Mouse (Mus musculus) forebrain, embryonic 16.5 days (tissue): ENCODE results near the gene Dda1. TPM values are rescaled to one million over a fixed set of nuclear protein-coding genes. Genes with fewer than 3 reads are reported as not detected.
"Not testable (repeated sequence)": the region's sequence is repeated elsewhere in the genome, so short reads cannot be mapped to it uniquely, and the experiment has no call there.

Experiments used
- ATAC-seq: fragments of 200-750 bp; cut with Nextera tagmentation; 2 replicates; pipeline ENCODE4 v1.8.0; 2017; ENCODE audit warnings: mild to moderate bottlenecking, moderate library complexity
- H3K27ac ChIP-seq: fragments of 300-500 bp; sonication (generic); 2 replicates; pipeline ENCODE4 v1.5.1; 2014; ENCODE audit warnings: low read length, control low read depth
- H3K27me3 ChIP-seq: fragments of 300-500 bp; sonication (generic); replicated peaks from 2 replicates; pipeline ENCODE4 v1.6.1; 2014; ENCODE audit warnings: low read length; ENCODE audit not compliant: control insufficient read depth, insufficient read depth
- H3K36me3 ChIP-seq: fragments of 300-500 bp; sonication (generic); 2 replicates; pipeline ENCODE4 v1.6.1; 2014; ENCODE audit not compliant: control insufficient read depth, insufficient read depth
- H3K4me1 ChIP-seq: fragments of 300-500 bp; sonication (generic); replicated peaks from 2 replicates; pipeline ENCODE4 v1.6.1; 2014; ENCODE audit warnings: low read length; ENCODE audit not compliant: control insufficient read depth, insufficient read depth
- H3K4me2 ChIP-seq: fragments of 300-500 bp; sonication (generic); 2 replicates; pipeline ENCODE4 v1.6.1; 2014; ENCODE audit warnings: mild to moderate bottlenecking, low read length, control low read depth
- H3K4me3 ChIP-seq: fragments of 300-500 bp; sonication (generic); replicated peaks from 2 replicates; pipeline ENCODE4 v1.5.1; 2014; ENCODE audit warnings: mild to moderate bottlenecking, low read length, control low read depth
- H3K9ac ChIP-seq: fragments of 300-500 bp; sonication (generic); replicated peaks from 2 replicates; pipeline ENCODE4 v1.6.1; 2014; ENCODE audit warnings: low read depth, low read length, control low read depth
- H3K9me3 ChIP-seq: fragments of 300-500 bp; sonication (generic); 2 replicates; pipeline ENCODE4 v1.6.1; 2016; ENCODE audit warnings: low read length; ENCODE audit not compliant: control insufficient read depth
- WGBS: fragments of 180-500 bp; shearing (Covaris S2); extraction: QIAGEN DNeasy Blood & Tissue Kit; methylation state at CpG from one replicate; pipeline ENCODE4 v1.1.7; 2014; 5-methylcytosine and 5-hydroxymethylcytosine counted together
- polyA plus RNA-seq: library from polyadenylated mRNA; unstranded; fragments of >200 nt; fragmentation: Nextera tagmentation; extraction: Ambion mirVana; gene quantifications from 2 replicates; pipeline ENCODE4 v1.2.1, GENCODE M21; 2015

Dda1 gene
- 218 and 236 TPM in 2 replicates for polyA plus RNA-seq

- peak within 1 kb of the TSS; percentile 76 for H3K4me2 ChIP-seq
- H3K4me3 ChIP-seq: peak within 1 kb of the TSS; percentile 74
- peak within 1 kb of the TSS; percentile 76 for H3K9ac ChIP-seq
- no peaks in the 10 kb centered on the region for H3K9me3 ChIP-seq
- peak within 1 kb of the TSS; percentile 83 for H3K27ac ChIP-seq
- H3K36me3 ChIP-seq: peaks cover 3% of the 10 kb centered on the region; the same call in 1 of the 2 replicates
- WGBS: 0% methylated on average over 42 of the region's 52 CpGs
- H3K4me1 ChIP-seq: peaks cover 31% of the 10 kb centered on the region
- no peaks in the 10 kb centered on the region for H3K27me3 ChIP-seq
- peak; percentile 91 for ATAC-seq
These were observed at the start of gene Dda1 for GRCm38 (mm10) chr8:71468916-71469315. Gene Dda1, plus strand, starts transcription at chr8:71469199.

DNA sequence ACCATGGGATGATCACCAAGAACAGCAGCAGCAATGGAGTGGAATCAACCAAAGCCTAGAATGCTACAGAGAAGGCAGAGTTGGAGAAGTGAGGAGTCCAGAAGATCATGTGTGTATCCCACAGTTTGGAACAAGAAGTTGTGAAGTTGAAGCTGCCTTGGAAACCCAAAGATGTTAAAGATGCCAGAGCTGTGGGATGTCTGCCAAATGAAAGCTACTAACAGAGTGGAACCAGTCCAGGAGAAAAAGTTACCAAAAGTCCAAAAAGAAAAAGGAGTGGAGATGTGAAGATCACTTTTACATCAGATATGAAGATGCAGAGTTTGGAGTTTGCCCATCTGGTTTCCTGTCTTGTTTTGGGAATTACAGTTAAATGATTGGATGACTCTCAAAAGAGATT lies 46.9 kb upstream of the Dda1 start:
- no peak overlapping the region for H3K9ac ChIP-seq
- H3K9me3 ChIP-seq: no peaks in the 10 kb centered on the region
- H3K4me1 ChIP-seq: no peaks in the 10 kb centered on the region
- H3K4me3 ChIP-seq: no peak overlapping the region
- H3K27ac ChIP-seq: no peak overlapping the region
- no peak for ATAC-seq
- peaks cover 3% of the 10 kb centered on the region; the same call in 1 of the 2 replicates for H3K27me3 ChIP-seq
- H3K36me3 ChIP-seq: no peaks in the 10 kb centered on the region
- no peak overlapping the region for H3K4me2 ChIP-seq

- H3K4me3 ChIP-seq, ATAC-seq: not testable (repeated sequence)
- WGBS: 79% methylated on average over 1 of the region's 1 CpGs
These were observed 36.1 kb upstream of the Dda1 start for GRCm38 (mm10) chr8:71432935-71433334.

DNA sequence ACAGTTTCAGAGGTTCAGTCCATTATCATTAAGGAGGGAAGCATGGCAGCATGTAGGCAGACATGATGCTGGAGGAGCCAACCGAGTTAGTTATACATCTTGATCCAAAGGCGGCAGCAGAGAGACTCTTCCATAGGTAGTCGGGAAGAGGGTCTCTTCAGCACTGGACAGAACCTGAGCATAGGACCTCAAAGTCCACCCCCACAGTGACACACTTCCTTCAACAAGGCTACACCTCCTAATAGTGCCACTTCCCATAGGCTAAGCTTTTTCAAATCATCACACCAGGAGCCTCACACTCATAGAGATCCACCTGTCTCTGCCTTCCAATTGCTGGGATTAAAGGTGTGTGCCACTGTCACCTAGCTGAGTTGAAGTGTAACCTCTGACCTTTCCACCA lies 32.0 kb upstream of the Dda1 start:
- H3K27ac ChIP-seq: no peak overlapping the region
- H3K36me3 ChIP-seq: no peaks in the 10 kb centered on the region
- H3K4me3 ChIP-seq: no peak overlapping the region
- no peak overlapping the region for H3K4me2 ChIP-seq
- H3K9ac ChIP-seq: no peak overlapping the region
- H3K27me3 ChIP-seq: no peaks in the 10 kb centered on the region; the same call in 1 of the 2 replicates
- ATAC-seq: no peak
- no peaks in the 10 kb centered on the region for H3K4me1 ChIP-seq
- 63% methylated on average over 3 of the region's 3 CpGs for WGBS
- no peaks in the 10 kb centered on the region for H3K9me3 ChIP-seq

More at GRCm38 (mm10) chr8:71432935-71433334, 36.1 kb upstream of the Dda1 start:
- H3K9me3 ChIP-seq, H3K27me3 ChIP-seq, H3K4me1 ChIP-seq, H3K9ac ChIP-seq, H3K4me2 ChIP-seq, H3K27ac ChIP-seq, H3K36me3 ChIP-seq: not testable (repeated sequence)

- Histone ChIP-seq H3K4me1 (no peaks in the 10 kb centered on the region), H3K4me2 (no peak overlapping the region), H3K27ac (no peak overlapping the region), H3K36me3 (no peaks in the 10 kb centered on the region), H3K4me3 (no peak overlapping the region), H3K9ac (no peak overlapping the region), H3K27me3 (no peaks in the 10 kb centered on the region; the same call in 1 of the 2 replicates), H3K9me3 (no peaks in the 10 kb centered on the region)
- 0% methylated on average over 7 of the region's 7 CpGs for WGBS
- ATAC-seq: peak; percentile 69
These were observed 27.6 kb upstream of the Dda1 start for GRCm38 (mm10) chr8:71441404-71441803.

DNA sequence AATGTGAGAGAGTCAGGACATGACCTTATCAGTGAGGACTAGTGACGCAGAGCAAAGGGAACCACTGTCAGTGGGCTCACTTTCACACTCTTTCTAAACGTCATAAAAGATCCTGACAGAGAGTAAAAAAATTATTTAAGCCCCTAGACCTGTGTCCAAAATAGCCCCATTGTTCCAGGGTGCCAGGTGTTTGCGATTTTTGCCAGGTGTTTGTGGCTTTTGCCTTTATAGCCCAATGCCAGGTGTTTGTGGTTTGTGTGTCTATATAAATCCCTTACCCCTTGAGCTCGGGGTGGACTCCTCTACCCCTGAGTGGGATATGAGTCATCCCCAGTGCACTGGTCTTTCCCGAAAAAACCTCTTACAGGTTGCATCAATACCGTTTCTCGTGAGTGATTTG lies 23.9 kb upstream of the Dda1 start:
- ATAC-seq: no peak
- Histone ChIP-seq H3K27me3 (no peaks in the 10 kb centered on the region; the same call in 1 of the 2 replicates), H3K36me3 (no peaks in the 10 kb centered on the region), H3K27ac (no peak overlapping the region), H3K4me3 (no peak overlapping the region), H3K9ac (no peak overlapping the region), H3K4me1 (no peaks in the 10 kb centered on the region), H3K4me2 (no peak overlapping the region), H3K9me3 (no peaks in the 10 kb centered on the region)
- 88% methylated on average over 7 of the region's 7 CpGs for WGBS

- Histone ChIP-seq H3K4me1 (no peaks in the 10 kb centered on the region), H3K27me3 (no peaks in the 10 kb centered on the region), H3K27ac (no peak overlapping the region), H3K36me3 (no peaks in the 10 kb centered on the region), H3K9ac (no peak overlapping the region), H3K4me3 (no peak overlapping the region), H3K4me2 (no peak overlapping the region), H3K9me3 (no peaks in the 10 kb centered on the region)
- 66% methylated on average over 4 of the region's 4 CpGs for WGBS
- no peak for ATAC-seq
These were observed 17.7 kb upstream of the Dda1 start for GRCm38 (mm10) chr8:71451337-71451736.

- no peaks in the 10 kb centered on the region for H3K27me3 ChIP-seq
- H3K4me1 ChIP-seq: no peaks in the 10 kb centered on the region
- no peak overlapping the region for H3K4me3 ChIP-seq
- no peak overlapping the region for H3K9ac ChIP-seq
- H3K36me3 ChIP-seq: no peaks in the 10 kb centered on the region
- no peak overlapping the region for H3K27ac ChIP-seq
- no peak overlapping the region for H3K4me2 ChIP-seq
- H3K9me3 ChIP-seq: no peaks in the 10 kb centered on the region
- no peak for ATAC-seq
- WGBS: 58% methylated on average over 11 of the region's 11 CpGs
These were observed 17.2 kb upstream of the Dda1 start for GRCm38 (mm10) chr8:71451777-71452176.

GRCm38 (mm10) chr8:71452669-71453068 lies 16.3 kb upstream of the Dda1 start:
- Histone ChIP-seq H3K9ac (no peak overlapping the region), H3K36me3 (peaks cover 6% of the 10 kb centered on the region), H3K4me2 (no peak overlapping the region), H3K4me1 (no peaks in the 10 kb centered on the region), H3K4me3 (no peak overlapping the region), H3K27ac (no peak overlapping the region), H3K9me3 (no peaks in the 10 kb centered on the region), H3K27me3 (no peaks in the 10 kb centered on the region)
- ATAC-seq: no peak
- 90% methylated on average over 2 of the region's 2 CpGs for WGBS

DNA sequence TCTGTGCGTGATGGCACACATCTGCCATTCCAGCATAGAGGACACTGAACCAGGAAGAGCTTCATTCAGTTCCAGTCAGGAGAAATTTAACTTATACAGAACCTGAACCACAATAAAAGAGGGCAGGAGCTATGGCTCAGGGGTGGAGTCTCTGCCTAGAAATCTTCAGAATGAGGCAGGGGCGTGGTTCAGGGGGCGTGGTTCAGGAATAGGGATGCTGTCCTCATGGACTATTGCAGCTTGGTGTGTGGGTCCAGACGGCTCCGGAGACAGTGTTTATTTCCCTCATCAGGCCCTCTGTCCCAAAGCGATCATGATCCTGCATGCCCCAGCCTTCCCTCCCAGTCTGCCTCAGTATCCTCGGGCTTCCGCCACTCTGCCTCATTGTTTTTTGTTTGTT lies 14.3 kb upstream of the Dda1 start:
- Histone ChIP-seq H3K4me1 (no peaks in the 10 kb centered on the region), H3K9ac (no peak overlapping the region), H3K36me3 (peaks cover 8% of the 10 kb centered on the region), H3K27me3 (no peaks in the 10 kb centered on the region), H3K9me3 (no peaks in the 10 kb centered on the region), H3K27ac (no peak overlapping the region), H3K4me3 (no peak overlapping the region), H3K4me2 (no peak overlapping the region)
- WGBS: 89% methylated on average over 8 of the region's 8 CpGs
- ATAC-seq: no peak
